Mouse (Mus musculus): ENCODE measurements at regions not wholly inside any gene's neighbourhood (a gene's known extent, or its start where the extent isn't known, plus 50 kb on each side); places are given as distances from the start of the nearest gene placed in this dataset.

GRCm38 (mm10) chr13:72286301-72286700 is 322.8 kb upstream of the Irx1 start:
- TF ChIP-seq CTCF (IDR thresholded peaks at IDR 0.05; ENCODE audit: low read depth) (no peak), EP300 (optimal IDR thresholded peaks at IDR 0.05) (no peak)

Measured in stomach, postnatal 0 days (tissue).